Mouse (Mus musculus): Measurements from ENCODE around the gene Rnf213. TPM values are rescaled to one million over a fixed set of nuclear protein-coding genes. Genes with fewer than 3 reads are reported as not detected.

Rnf213 gene
- polyA plus RNA-seq, 1 experiment, result 8.6 TPM

GRCm38 (mm10) chr11:119532460-119532859 lies 139.6 kb downstream of the Rnf213 start:
- Histone ChIP-seq H3K4me1 (ENCODE audit: control insufficient read depth, insufficient read depth, insufficient read length, low read length) (no peaks in the 10 kb centered on the region), H3K27ac (replicated peaks; ENCODE audit: low read depth, low read length) (no peak overlapping the region), H3K4me3 (ENCODE audit: insufficient read depth, low read depth, low read length) (no peak overlapping the region)

- no peak overlapping the region for H3K4me3 ChIP-seq (ENCODE audit: insufficient read depth, low read depth, low read length)
- H3K27ac ChIP-seq (replicated peaks; ENCODE audit: low read depth, low read length), result no peak overlapping the region
- H3K4me1 ChIP-seq (ENCODE audit: control insufficient read depth, insufficient read depth, insufficient read length, low read length), result no peaks in the 10 kb centered on the region
Observed at GRCm38 (mm10) chr11:119533745-119534144, 140.8 kb downstream of the Rnf213 start.

Other genes with a start within 250 kb of the Rnf213 start
- gene Tbc1d16, start 164.6 kb upstream of the Rnf213 start, polyA plus RNA-seq (2012; ENCODE audit: insufficient read depth, insufficient read length, missing spikeins), result 3.3 and 4.4 TPM in 2 replicates
- gene Ccdc40, start 164.5 kb upstream of the Rnf213 start, polyA plus RNA-seq (2012; ENCODE audit: insufficient read depth, insufficient read length, missing spikeins), result not detected in 2 replicates
- gene Gaa, start 125.2 kb upstream of the Rnf213 start, polyA plus RNA-seq (2012; ENCODE audit: insufficient read depth, insufficient read length, missing spikeins), result 28.3 and 31.9 TPM in 2 replicates
- gene Eif4a3, start 93.0 kb upstream of the Rnf213 start, polyA plus RNA-seq (2012; ENCODE audit: insufficient read depth, insufficient read length, missing spikeins), result 54.8 and 76.2 TPM in 2 replicates
- not detected in 2 replicates for gene Card14, start 85.3 kb upstream of the Rnf213 start, polyA plus RNA-seq (2012; ENCODE audit: insufficient read depth, insufficient read length, missing spikeins)
- 3.8 and 7.7 TPM in 2 replicates for gene Sgsh, start 37.6 kb upstream of the Rnf213 start, polyA plus RNA-seq (2012; ENCODE audit: insufficient read depth, insufficient read length, missing spikeins)
- 2.1 and 3.1 TPM in 2 replicates for gene Slc26a11, start 37.5 kb upstream of the Rnf213 start, polyA plus RNA-seq (2012; ENCODE audit: insufficient read depth, insufficient read length, missing spikeins)
- 2.1 and 2.5 TPM in 2 replicates for gene Endov, start 98.2 kb downstream of the Rnf213 start, polyA plus RNA-seq (2012; ENCODE audit: insufficient read depth, insufficient read length, missing spikeins)
- not detected in 2 replicates for gene Nptx1, start 154.7 kb downstream of the Rnf213 start, polyA plus RNA-seq (2012; ENCODE audit: insufficient read depth, insufficient read length, missing spikeins)
- 17.4 and 24.5 TPM in 2 replicates for gene Rptor, start 209.8 kb downstream of the Rnf213 start, polyA plus RNA-seq (2012; ENCODE audit: insufficient read depth, insufficient read length, missing spikeins)

Data from brown adipose tissue, adult 24 weeks (tissue).